Mouse (Mus musculus) heart, embryonic 14.5 days (tissue): Measurements from ENCODE around the gene Ankrd35. TPM values are rescaled to one million over a fixed set of nuclear protein-coding genes. Genes with fewer than 3 reads are reported as not detected.
"Not testable (repeated sequence)": the region's sequence is repeated elsewhere in the genome, so short reads cannot be mapped to it uniquely, and the experiment has no call there.

Experiments used
- ATAC-seq: fragments of 200-750 bp; cut with Nextera tagmentation; 2 replicates; pipeline ENCODE4 v1.8.0; 2017; ENCODE audit warnings: low read depth, moderate TSS enrichment; ENCODE audit not compliant: insufficient number of reproducible peaks, insufficient read depth, low FRiP score
- H3K27ac ChIP-seq, 2 experiments: fragments of 200-500 bp in 1 of 2; fragments of 300-500 bp in 1 of 2; sonication (generic) in 1 of 2; replicated peaks in 1 of 2; 2 replicates each; pipeline ENCODE4 v1.5.1; 2012 to 2014; ENCODE audit warnings: low read depth in 2 of 2, low read length in 2 of 2, control low read depth in 1 of 2, mild to moderate bottlenecking in 1 of 2, mixed read lengths in 1 of 2; ENCODE audit not compliant: control insufficient read depth in 1 of 2, insufficient read depth in 1 of 2
- H3K27me3 ChIP-seq: fragments of 300-500 bp; sonication (generic); 2 replicates; pipeline ENCODE4 v1.6.1; 2014; ENCODE audit warnings: mild to moderate bottlenecking, low read length, control low read depth; ENCODE audit not compliant: control insufficient read depth, insufficient read depth
- H3K36me3 ChIP-seq: fragments of 300-500 bp; sonication (generic); 2 replicates; pipeline ENCODE4 v1.6.1; 2014; ENCODE audit warnings: mild to moderate bottlenecking, control low read depth, low read length, mixed read lengths; ENCODE audit not compliant: control insufficient read depth, insufficient read depth
- H3K4me1 ChIP-seq, 2 experiments: fragments of 200-500 bp in 1 of 2; fragments of 300-500 bp in 1 of 2; sonication (generic) in 1 of 2; 2 replicates each; pipeline ENCODE4 v1.6.1; 2012 to 2014; ENCODE audit warnings: low read length in 2 of 2, control low read depth in 1 of 2, mixed read lengths in 1 of 2; ENCODE audit not compliant: control insufficient read depth in 2 of 2, insufficient read depth in 2 of 2
- H3K4me2 ChIP-seq: fragments of 300-500 bp; sonication (generic); 2 replicates; pipeline ENCODE4 v1.6.1; 2014; ENCODE audit warnings: mild to moderate bottlenecking, low read length
- H3K4me3 ChIP-seq, 2 experiments: fragments of 200-500 bp in 1 of 2; fragments of 300-500 bp in 1 of 2; sonication (generic) in 1 of 2; 2 replicates each; pipeline ENCODE4 v1.5.1; 2012 to 2014; ENCODE audit warnings: low read length in 2 of 2, mild to moderate bottlenecking in 2 of 2, control low read depth in 1 of 2, low read depth in 1 of 2, moderate library complexity in 1 of 2; ENCODE audit not compliant: control insufficient read depth in 1 of 2, insufficient read depth in 1 of 2
- H3K9ac ChIP-seq: fragments of 300-500 bp; sonication (generic); 2 replicates; pipeline ENCODE4 v1.6.1; 2014; ENCODE audit warnings: mild to moderate bottlenecking, low read length
- H3K9me3 ChIP-seq: fragments of 300-500 bp; sonication (generic); 2 replicates; pipeline ENCODE4 v1.6.1; 2016; ENCODE audit warnings: low read length, control low read depth; ENCODE audit not compliant: control insufficient read depth
- WGBS: fragments of 180-500 bp; shearing (Covaris S2); extraction: QIAGEN DNeasy Blood & Tissue Kit; methylation state at CpG from one replicate; pipeline ENCODE4 v1.1.7; 2014; 5-methylcytosine and 5-hydroxymethylcytosine counted together
- polyA plus RNA-seq: library from polyadenylated mRNA; unstranded; fragments of >200 nt; fragmentation: Nextera tagmentation; extraction: Ambion mirVana; gene quantifications from 2 replicates; pipeline ENCODE4 v1.2.1, GENCODE M21; 2014

Gene Ankrd35
- polyA plus RNA-seq, 1 experiment from 2014 or later = 0.23 TPM

DNA sequence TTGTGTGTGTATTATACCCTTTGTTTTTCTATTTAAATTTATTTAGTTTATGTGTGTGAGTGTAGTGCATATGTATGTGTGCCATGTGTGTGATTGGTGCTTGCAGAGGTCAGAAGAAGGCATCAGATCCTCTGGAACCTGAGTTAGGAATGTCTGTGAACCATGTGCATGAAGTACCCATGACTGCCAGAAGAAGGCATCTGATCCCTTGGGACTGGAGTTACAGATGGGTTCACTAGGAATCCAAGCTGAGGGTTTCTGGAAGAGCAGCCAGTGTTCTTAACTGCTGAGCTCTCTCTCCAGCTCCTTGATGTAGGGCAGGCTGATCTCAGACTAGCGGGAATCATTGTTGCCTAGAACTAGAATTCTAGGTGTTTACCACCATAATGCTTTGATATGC, 68.1 kb downstream of the Ankrd35 start:
- Histone ChIP-seq H3K36me3 (no peaks in the 10 kb centered on the region), H3K27ac (no peak overlapping the region), H3K4me1 (peaks cover 0 to 16% of the 10 kb centered on the region in 2 experiments; a peak in 3 of 4 replicates), H3K4me2 (no peak overlapping the region), H3K27me3 (no peaks in the 10 kb centered on the region), H3K9me3 (no peaks in the 10 kb centered on the region), H3K9ac (no peak overlapping the region), H3K4me3 (no peak overlapping the region)
- WGBS = 73% methylated on average over 1 of the region's 1 CpGs
- no peak for ATAC-seq

DNA sequence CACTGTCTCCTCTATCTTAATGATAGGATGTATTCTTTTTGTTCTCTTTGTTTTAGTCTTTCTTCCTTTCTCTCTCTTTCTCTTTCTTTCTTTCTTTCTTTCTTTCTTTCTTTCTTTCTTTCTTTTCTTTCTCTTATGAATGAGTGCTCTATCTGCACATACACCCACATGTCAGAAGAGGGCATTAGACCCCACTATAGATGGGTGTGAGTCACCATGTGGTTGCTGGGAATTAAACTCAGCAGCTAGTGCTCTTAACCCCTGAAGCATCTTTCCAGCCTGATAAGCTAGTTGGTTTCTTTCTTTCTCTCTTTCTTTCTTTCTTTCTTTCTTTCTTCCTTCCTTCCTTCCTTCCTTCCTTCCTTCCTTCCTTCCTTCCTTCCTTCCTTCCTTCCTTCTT, 70.3 kb downstream of the Ankrd35 start:
- not testable (repeated sequence) for H3K27me3 ChIP-seq, H3K9ac ChIP-seq, H3K27ac ChIP-seq, H3K36me3 ChIP-seq, H3K4me2 ChIP-seq, ATAC-seq, H3K9me3 ChIP-seq, H3K4me3 ChIP-seq
- H3K4me1 ChIP-seq = peaks cover 0 to 16% of the 10 kb centered on the region in 2 experiments; a peak in 3 of 4 replicates

Other genes starting within 250 kb of the Ankrd35 start
- gene BC107364, start 217.8 kb upstream of the Ankrd35 start, polyA plus RNA-seq = 0.66 and 1.0 TPM in 2 replicates
- 10.8 and 11.7 TPM in 2 replicates for gene Hfe2, start 145.0 kb upstream of the Ankrd35 start, polyA plus RNA-seq
- gene Txnip, start 112.2 kb upstream of the Ankrd35 start, polyA plus RNA-seq = 257 and 262 TPM in 2 replicates
- gene Gm16253, start 93.1 kb upstream of the Ankrd35 start, polyA plus RNA-seq = 0.68 and 0.81 TPM in 2 replicates
- gene Polr3gl, start 76.0 kb upstream of the Ankrd35 start, polyA plus RNA-seq = 25.5 and 28.7 TPM in 2 replicates
- 8.4 and 8.5 TPM in 2 replicates for gene Ankrd34a, start 73.5 kb upstream of the Ankrd35 start, polyA plus RNA-seq
- 5.6 and 6.7 TPM in 2 replicates for gene Lix1l, start 69.0 kb upstream of the Ankrd35 start, polyA plus RNA-seq
- 90.0 and 91.7 TPM in 2 replicates for gene Rbm8a, start 40.2 kb upstream of the Ankrd35 start, polyA plus RNA-seq
- gene Pex11b, start 34.8 kb upstream of the Ankrd35 start, polyA plus RNA-seq = 40.5 and 43.4 TPM in 2 replicates
- 0.07 and 0.20 TPM in 2 replicates for gene Gm42957, start 34.7 kb upstream of the Ankrd35 start, polyA plus RNA-seq
- 1.3 TPM in 2 replicates for gene Itga10, start 24.5 kb upstream of the Ankrd35 start, polyA plus RNA-seq
- gene Pias3, start 26.3 kb downstream of the Ankrd35 start, polyA plus RNA-seq = 26.8 and 30.6 TPM in 2 replicates
- gene Nudt17, start 38.4 kb downstream of the Ankrd35 start, polyA plus RNA-seq = 8.0 and 8.8 TPM in 2 replicates
- gene Polr3c, start 57.5 kb downstream of the Ankrd35 start, polyA plus RNA-seq = 27.0 and 27.1 TPM in 2 replicates
- gene Rnf115, start 57.5 kb downstream of the Ankrd35 start, polyA plus RNA-seq = 41.2 and 42.0 TPM in 2 replicates
- not detected in 2 replicates for gene Pdzk1, start 159.2 kb downstream of the Ankrd35 start, polyA plus RNA-seq
- not detected in 2 replicates for gene Cd160, start 159.2 kb downstream of the Ankrd35 start, polyA plus RNA-seq
- gene Gja5, start 234.6 kb downstream of the Ankrd35 start, polyA plus RNA-seq = 40.1 and 43.4 TPM in 2 replicates
- 28.6 and 29.8 TPM in 2 replicates for gene Gpr89, start 235.2 kb downstream of the Ankrd35 start, polyA plus RNA-seq